Mouse (Mus musculus) MEL (cell line): ENCODE results near the gene Aco2. TPM values are rescaled to one million over a fixed set of nuclear protein-coding genes. Genes with fewer than 3 reads are reported as not detected.

Experiments used
- DNase-seq: peaks from one replicate; pipeline ENCODE4 v3.0.0; 2011; ENCODE audit warnings: low read depth, low spot score
- H3K27ac ChIP-seq: 2 replicates; pipeline ENCODE4 v1.5.1; 2012; ENCODE audit warnings: low read depth, mild to moderate bottlenecking, control low read depth, low read length, moderate library complexity; ENCODE audit not compliant: control insufficient read depth
- H3K27me3 ChIP-seq, 2 experiments: fragments of 150-350 bp in 1 of 2; sonication (generic) in 1 of 2; 2 replicates each; pipeline ENCODE4 v1.6.1; 2012; ENCODE audit warnings: low read length in 2 of 2, mild to moderate bottlenecking in 2 of 2, improper control_type of control experiment in 1 of 2, moderate library complexity in 1 of 2; ENCODE audit not compliant: insufficient read depth in 2 of 2, control insufficient read depth in 1 of 2
- H3K36me3 ChIP-seq, 2 experiments: 2 replicates each; pipeline ENCODE4 v1.6.1; 2012 to 2014; ENCODE audit warnings: low read length in 2 of 2, improper control_type of control experiment in 1 of 2, inconsistent platforms in 1 of 2, mild to moderate bottlenecking in 1 of 2; ENCODE audit not compliant: insufficient read depth in 2 of 2, control insufficient read depth in 1 of 2
- H3K4me1 ChIP-seq, 2 experiments: fragments of 150-350 bp in 1 of 2; sonication (generic) in 1 of 2; 2 replicates each; pipeline ENCODE4 v1.6.1; 2012; ENCODE audit warnings: low read length in 2 of 2, improper control_type of control experiment in 1 of 2, mild to moderate bottlenecking in 1 of 2; ENCODE audit not compliant: insufficient read depth in 2 of 2, control insufficient read depth in 1 of 2
- H3K4me3 ChIP-seq, 2 experiments: fragments of 150-350 bp in 1 of 2; sonication (generic) in 1 of 2; 2 replicates each; pipeline ENCODE4 v1.5.1; 2012; ENCODE audit warnings: low read depth in 2 of 2, low read length in 2 of 2, mild to moderate bottlenecking in 2 of 2, moderate library complexity in 2 of 2, control low read depth in 1 of 2, improper control_type of control experiment in 1 of 2; ENCODE audit not compliant: control insufficient read depth in 1 of 2, insufficient read depth in 1 of 2
- H3K79me2 ChIP-seq: 2 replicates; pipeline ENCODE4 v1.6.1; 2012; ENCODE audit warnings: mild to moderate bottlenecking, low read length, moderate library complexity; ENCODE audit not compliant: control insufficient read depth, poor library complexity, insufficient read depth
- H3K9ac ChIP-seq: 2 replicates; pipeline ENCODE4 v1.6.1; 2012; ENCODE audit warnings: low read depth, mild to moderate bottlenecking, control low read depth, low read length, moderate library complexity; ENCODE audit not compliant: control insufficient read depth, poor library complexity, severe bottlenecking
- H3K9me3 ChIP-seq: fragments of 150-350 bp; sonication (generic); replicated peaks from 2 replicates; pipeline ENCODE4 v1.6.1; 2012; ENCODE audit warnings: mild to moderate bottlenecking, low read length, improper control_type of control experiment, moderate library complexity; ENCODE audit not compliant: insufficient read depth
- CHD1 ChIP-seq: IDR thresholded peaks from 2 replicates; pipeline ENCODE4 v1.6.1; 2012; ENCODE audit warnings: low read depth, mild to moderate bottlenecking, inconsistent platforms, low read length, improper control_type of control experiment
- CHD2 ChIP-seq: IDR thresholded peaks from 2 replicates; pipeline ENCODE4 v1.6.1; 2011; ENCODE audit warnings: low read length, improper control_type of control experiment
- CTCF ChIP-seq, 3 experiments: IDR thresholded peaks in 2 of 3; conservative IDR thresholded peaks in 1 of 3; 2 replicates each; pipeline ENCODE4 v1.5.1; 2011 to 2012; ENCODE audit warnings: low read length in 3 of 3, low read depth in 2 of 3, mild to moderate bottlenecking in 2 of 3, improper control_type of control experiment in 1 of 3, inconsistent platforms in 1 of 3, mixed read lengths in 1 of 3, moderate library complexity in 1 of 3; ENCODE audit not compliant: control insufficient read depth in 1 of 3, insufficient read depth in 1 of 3, poor library complexity in 1 of 3, severe bottlenecking in 1 of 3
- ELF1 ChIP-seq: IDR thresholded peaks from 2 replicates; pipeline ENCODE4 v1.6.1; 2014; ENCODE audit warnings: low read depth, mild to moderate bottlenecking, inconsistent platforms, low read length, improper control_type of control experiment, moderate library complexity
- GABPA ChIP-seq: IDR thresholded peaks from 2 replicates; pipeline ENCODE4 v1.6.1; 2012; ENCODE audit warnings: low read depth, mild to moderate bottlenecking, inconsistent platforms, low read length, improper control_type of control experiment, moderate library complexity
- GATA1 ChIP-seq: IDR thresholded peaks from 2 replicates; pipeline ENCODE4 v1.6.1; 2011; ENCODE audit warnings: low read depth, low read length, improper control_type of control experiment
- HCFC1 ChIP-seq: IDR thresholded peaks from 2 replicates; pipeline ENCODE4 v1.6.1; 2012; ENCODE audit warnings: low read depth, mild to moderate bottlenecking, inconsistent platforms, low read length, improper control_type of control experiment, moderate library complexity
- MAZ ChIP-seq: IDR thresholded peaks from 2 replicates; pipeline ENCODE4 v1.6.1; 2012; ENCODE audit warnings: low read depth, mild to moderate bottlenecking, inconsistent platforms, low read length, improper control_type of control experiment
- POLR2A ChIP-seq, 2 experiments: IDR thresholded peaks; 2 replicates each; pipeline ENCODE4 v1.6.1; 2011 to 2012; ENCODE audit warnings: low read length in 2 of 2, mild to moderate bottlenecking in 2 of 2, control low read depth in 1 of 2, improper control_type of control experiment in 1 of 2, low read depth in 1 of 2, moderate library complexity in 1 of 2; ENCODE audit not compliant: control insufficient read depth in 1 of 2, insufficient read depth in 1 of 2, poor library complexity in 1 of 2
- POLR2AphosphoS5 ChIP-seq: IDR thresholded peaks from 2 replicates; pipeline ENCODE4 v1.6.1; 2012; ENCODE audit warnings: low read depth, borderline replicate concordance, mild to moderate bottlenecking, inconsistent platforms, low read length, moderate library complexity, mixed read lengths
- USF2 ChIP-seq, 2 experiments: IDR thresholded peaks; 2 replicates each; pipeline ENCODE4 v1.6.1; 2011 to 2012; ENCODE audit warnings: improper control_type of control experiment in 2 of 2, low read length in 2 of 2, borderline replicate concordance in 1 of 2, inconsistent platforms in 1 of 2, low read depth in 1 of 2, mild to moderate bottlenecking in 1 of 2; ENCODE audit not compliant: insufficient read depth in 1 of 2
- ZKSCAN1 ChIP-seq: IDR thresholded peaks from 2 replicates; pipeline ENCODE4 v1.6.1; 2012; ENCODE audit warnings: low read depth, mild to moderate bottlenecking, inconsistent platforms, low read length, improper control_type of control experiment, moderate library complexity
- polyA plus RNA-seq, 2 experiments: library from polyadenylated mRNA; stranded (reverse) in 1 of 2; unstranded in 1 of 2; fragments of >175 nt in 1 of 2; fragments of >200 nt in 1 of 2; gene quantifications; 2 replicates each; pipeline versions ENCODE4 v1.2.1 to v1.2.4; 2012; ENCODE audit warnings: low replicate concordance in 2 of 2, low read depth in 1 of 2; ENCODE audit not compliant: insufficient read length in 2 of 2, insufficient read depth in 1 of 2, missing spikeins in 1 of 2
- total RNA-seq: library from RNA; depleted of rRNA; stranded (reverse); fragments of 300-350 nt; gene quantifications from 2 replicates; pipeline ENCODE4 v1.2.3, GENCODE M21; 2012; rRNA removed

Aco2 gene
- total and polyA plus RNA-seq, 3 experiments = 248 to 1,242 (median 447) TPM

- 0 out of 4 replicates have a peak, but pooled peaks cover 0 to 2% of the 10 kb centered on the region in 2 experiments for H3K36me3 ChIP-seq
- peaks cover 0 to 6% of the 10 kb centered on the region in 2 experiments; a peak in 1 of 4 replicates for H3K4me1 ChIP-seq
- no peak for DNase-seq
- H3K9me3 ChIP-seq = no peaks in the 10 kb centered on the region
- no peak overlapping the region for H3K27ac ChIP-seq
- no peak overlapping the region for H3K9ac ChIP-seq
- H3K4me3 ChIP-seq = no peak overlapping the region
- TF ChIP-seq ELF1 (no peak), CHD1 (no peak), POLR2A (IDR thresholded peaks at IDR 0.05; ENCODE audit: control insufficient read depth in 1 of 2, insufficient read depth in 1 of 2, low read depth in 1 of 2, low read length in 2 of 2, poor library complexity in 1 of 2) (no peak), GATA1 (no peak), POLR2AphosphoS5 (no peak), CHD2 (no peak), GABPA (no peak), USF2 (IDR thresholded peaks at IDR 0.05; ENCODE audit: borderline replicate concordance in 1 of 2, insufficient read depth in 1 of 2, low read depth in 1 of 2, low read length in 2 of 2) (no peak), CTCF (IDR thresholded peaks at IDR 0.05 in 2 of 3, conservative IDR thresholded peaks at IDR 0.05 in 1 of 3; ENCODE audit: control insufficient read depth in 1 of 3, insufficient read depth in 1 of 3, low read depth in 2 of 3, low read length in 3 of 3, poor library complexity in 1 of 3, severe bottlenecking in 1 of 3) (no peak), HCFC1 (no peak), ZKSCAN1 (no peak), MAZ (no peak)
- H3K27me3 ChIP-seq = no peaks in the 10 kb centered on the region
- H3K79me2 ChIP-seq = peaks cover 6% of the 10 kb centered on the region; the same call in 1 of the 2 replicates
Observed at GRCm38 (mm10) chr15:81964262-81964661, 92.2 kb downstream of the Aco2 start.

Other genes starting within 250 kb of the Aco2 start
- 47.4 and 56.7 TPM in 2 replicates for gene L3mbtl2, start 208.4 kb upstream of the Aco2 start, total RNA-seq
- gene L3mbtl2, start 208.4 kb upstream of the Aco2 start, polyA plus RNA-seq = 10 to 100 TPM in 1 of 2 experiments, not detected in 1; 58.1 TPM
- gene Chadl, start 175.0 kb upstream of the Aco2 start, total RNA-seq = 0.10 and 0.42 TPM in 2 replicates
- gene Chadl, start 175.0 kb upstream of the Aco2 start, polyA plus RNA-seq = under 1 TPM in 1 of 2 experiments, not detected in 1; 0.72 TPM
- gene Zc3h7b, start 127.3 kb upstream of the Aco2 start, total RNA-seq = 16.9 and 18.2 TPM in 2 replicates
- 100 to 1,000 TPM in 1 of 2 experiments, 10 to 100 TPM in 1; 41.5 to 108 TPM for gene Zc3h7b, start 127.3 kb upstream of the Aco2 start, polyA plus RNA-seq
- 191 and 197 TPM in 2 replicates for gene Rangap1, start 126.8 kb upstream of the Aco2 start, total RNA-seq
- 100 to 1,000 TPM in 1 of 2 experiments, not detected in 1; 281 TPM for gene Rangap1, start 126.8 kb upstream of the Aco2 start, polyA plus RNA-seq
- 11.6 and 12.3 TPM in 2 replicates for gene Tef, start 69.9 kb upstream of the Aco2 start, total RNA-seq
- gene Tef, start 69.9 kb upstream of the Aco2 start, polyA plus RNA-seq = 10 to 100 TPM in 1 of 2 experiments, not detected in 1; 21.7 TPM
- gene Tob2, start 13.5 kb upstream of the Aco2 start, total RNA-seq = 21.6 and 23.5 TPM in 2 replicates
- 10 to 100 TPM in 1 of 2 experiments, not detected in 1; 20.7 TPM for gene Tob2, start 13.5 kb upstream of the Aco2 start, polyA plus RNA-seq
- 112 and 128 TPM in 2 replicates for gene Phf5a, start 398 bp upstream of the Aco2 start, total RNA-seq
- 100 to 1,000 TPM in 1 of 2 experiments, not detected in 1; 164 TPM for gene Phf5a, start 398 bp upstream of the Aco2 start, polyA plus RNA-seq
- 87.9 and 109 TPM in 2 replicates for gene Polr3h, start 53.9 kb downstream of the Aco2 start, total RNA-seq
- 100 to 1,000 TPM in 1 of 2 experiments, not detected in 1; 304 TPM for gene Polr3h, start 53.9 kb downstream of the Aco2 start, polyA plus RNA-seq
- gene Csdc2, start 64.5 kb downstream of the Aco2 start, total RNA-seq = not detected in 2 replicates
- gene Csdc2, start 64.5 kb downstream of the Aco2 start, polyA plus RNA-seq = not detected
- 72.7 and 77.5 TPM in 2 replicates for gene Pmm1, start 88.6 kb downstream of the Aco2 start, total RNA-seq
- 100 to 1,000 TPM in 1 of 2 experiments, not detected in 1; 111 TPM for gene Pmm1, start 88.6 kb downstream of the Aco2 start, polyA plus RNA-seq
- not detected in 2 replicates for gene 1700029P11Rik, start 108.2 kb downstream of the Aco2 start, total RNA-seq
- under 1 TPM in 1 of 2 experiments, not detected in 1; 0.07 TPM for gene 1700029P11Rik, start 108.2 kb downstream of the Aco2 start, polyA plus RNA-seq
- gene Xrcc6, start 115.5 kb downstream of the Aco2 start, total RNA-seq = 90.3 and 108 TPM in 2 replicates
- gene Xrcc6, start 115.5 kb downstream of the Aco2 start, polyA plus RNA-seq = 100 to 1,000 TPM in 1 of 2 experiments, not detected in 1; 108 TPM
- gene Desi1, start 161.6 kb downstream of the Aco2 start, total RNA-seq = 22.6 and 26.3 TPM in 2 replicates
- gene Desi1, start 161.6 kb downstream of the Aco2 start, polyA plus RNA-seq = 100 to 1,000 TPM in 1 of 2 experiments, not detected in 1; 116 TPM
- 262 and 297 TPM in 2 replicates for gene Snu13, start 175.3 kb downstream of the Aco2 start, total RNA-seq
- gene Snu13, start 175.3 kb downstream of the Aco2 start, polyA plus RNA-seq = 100 to 1,000 TPM; 196 to 375 TPM
- gene 4930407I10Rik, start 186.8 kb downstream of the Aco2 start, total RNA-seq = not detected in 2 replicates
- not detected for gene 4930407I10Rik, start 186.8 kb downstream of the Aco2 start, polyA plus RNA-seq
- not detected in 2 replicates for gene Mei1, start 197.7 kb downstream of the Aco2 start, total RNA-seq
- gene Mei1, start 197.7 kb downstream of the Aco2 start, polyA plus RNA-seq = not detected